Mouse (Mus musculus): Measurements from ENCODE around the gene Rprml. TPM values are rescaled to one million over a fixed set of nuclear protein-coding genes. Genes with fewer than 3 reads are reported as not detected.

Gene Rprml
- polyA plus RNA-seq, 1 experiment from 2014 or later: 0.19 TPM

DNA sequence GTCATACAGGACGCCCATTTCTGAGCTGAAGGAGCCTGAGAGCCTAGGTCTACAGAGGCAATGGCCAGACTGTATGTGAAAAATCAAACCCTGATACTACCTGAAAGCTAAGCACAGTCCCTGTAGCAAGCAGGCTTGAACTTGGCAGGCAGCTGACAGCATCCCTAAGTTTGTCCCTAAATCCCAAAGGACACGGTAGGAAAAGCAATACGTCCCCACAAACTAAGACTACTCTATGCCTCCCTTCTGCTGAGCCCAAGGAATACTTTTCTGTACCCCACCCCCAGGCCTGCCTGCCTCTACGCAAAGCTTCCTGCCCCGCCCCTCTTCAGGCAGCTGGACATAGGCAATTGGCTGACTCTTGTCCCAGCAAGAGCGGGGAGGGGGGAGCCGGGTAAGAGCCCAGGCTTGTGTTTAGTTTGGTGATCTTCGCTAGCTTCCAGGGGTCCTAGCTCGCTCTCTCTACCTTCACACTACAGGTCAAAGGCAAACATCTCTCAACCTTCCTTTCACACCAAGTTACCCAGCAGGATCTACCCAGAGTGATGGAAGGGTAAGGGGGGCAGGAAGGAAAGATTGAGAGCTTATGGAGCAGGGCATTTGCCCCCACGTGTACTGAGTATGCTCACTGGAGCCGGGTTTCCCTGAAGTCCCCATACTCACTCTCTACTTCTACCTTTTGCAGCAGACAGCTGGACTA is 1.3 kb upstream of the Rprml start:
- Histone ChIP-seq H3K27me3 (replicated peaks; ENCODE audit: insufficient read depth, low read length) (peaks cover 51% of the 10 kb centered on the region), H3K27ac (ENCODE audit: low read length) (no peak overlapping the region), H3K9me3 (ENCODE audit: low read length) (no peaks in the 10 kb centered on the region), H3K4me3 (ENCODE audit: low read depth, low read length) (no peak overlapping the region), H3K4me1 (ENCODE audit: insufficient read depth, low read depth, low read length) (no peaks in the 10 kb centered on the region), H3K36me3 (ENCODE audit: insufficient read depth, low read length) (no peaks in the 10 kb centered on the region), H3K9ac (replicated peaks; ENCODE audit: low read depth) (no peak overlapping the region), H3K4me2 (replicated peaks; ENCODE audit: low read depth, low read length) (no peak overlapping the region)
- 6% methylated on average over 11 of the region's 11 CpGs for WGBS
- TF ChIP-seq EP300 (IDR thresholded peaks at IDR 0.05): no peak
- TF ChIP-seq CTCF (IDR thresholded peaks at IDR 0.05): no peak
- DNase-seq (ENCODE audit: low spot score) (no peak), ATAC-seq (no peak)

DNA sequence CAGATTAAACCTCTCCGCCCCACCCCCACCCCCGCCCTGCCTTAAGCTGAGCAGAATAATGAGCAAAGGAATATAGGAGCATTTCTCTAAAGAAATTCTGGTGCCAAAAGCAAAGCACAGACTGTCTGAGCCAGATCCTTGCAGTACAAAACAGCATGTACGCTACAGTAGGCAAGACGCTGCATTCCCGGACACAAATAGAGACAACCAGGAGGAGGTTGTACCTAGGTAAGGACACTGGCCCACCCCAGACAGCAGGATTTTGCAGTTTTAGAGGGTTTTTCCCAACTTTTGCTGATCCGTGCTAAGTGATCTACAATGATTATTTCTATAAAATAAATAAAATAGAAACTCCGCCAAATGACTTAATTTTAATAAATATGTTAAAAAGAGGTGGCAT is 714 bp upstream of the Rprml start:
- TF ChIP-seq EP300 (IDR thresholded peaks at IDR 0.05): no peak
- TF ChIP-seq CTCF (IDR thresholded peaks at IDR 0.05): no peak
- Histone ChIP-seq H3K27me3 (replicated peaks; ENCODE audit: insufficient read depth, low read length) (peaks cover 51% of the 10 kb centered on the region), H3K4me2 (replicated peaks; ENCODE audit: low read depth, low read length) (no peak overlapping the region), H3K4me3 (ENCODE audit: low read depth, low read length) (no peak overlapping the region), H3K36me3 (ENCODE audit: insufficient read depth, low read length) (no peaks in the 10 kb centered on the region), H3K27ac (ENCODE audit: low read length) (no peak overlapping the region), H3K9ac (replicated peaks; ENCODE audit: low read depth) (no peak overlapping the region), H3K9me3 (ENCODE audit: low read length) (no peaks in the 10 kb centered on the region), H3K4me1 (ENCODE audit: insufficient read depth, low read depth, low read length) (no peaks in the 10 kb centered on the region)
- DNase-seq (ENCODE audit: low spot score) (no peak), ATAC-seq (no peak)
- 28% methylated on average over 7 of the region's 7 CpGs for WGBS

DNA sequence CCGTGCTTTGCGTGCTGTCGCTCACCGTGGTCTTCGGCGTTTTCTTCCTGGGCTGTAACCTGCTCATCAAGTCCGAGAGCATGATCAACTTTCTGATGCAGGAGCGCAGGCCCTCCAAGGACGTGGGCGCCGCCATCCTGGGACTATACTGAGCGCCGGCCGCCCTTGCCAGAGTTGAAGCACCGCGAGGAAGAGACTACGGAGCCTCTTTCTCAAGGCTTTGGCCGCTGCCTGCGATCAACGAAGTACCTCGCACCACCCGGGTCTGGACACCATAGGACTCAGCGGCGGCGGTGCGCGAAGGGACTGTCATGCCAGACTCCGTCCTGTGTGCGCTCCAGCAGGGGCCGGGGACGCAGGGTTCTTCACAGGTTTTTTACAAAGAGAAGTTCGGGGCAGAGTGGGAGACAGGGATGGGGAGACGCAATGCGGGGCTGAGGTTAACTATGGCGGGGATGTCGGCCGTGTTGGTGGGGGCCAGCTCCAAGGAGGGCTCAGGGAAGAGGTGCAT is 668 bp downstream of the Rprml start:
- Histone ChIP-seq H3K36me3 (ENCODE audit: insufficient read depth, low read length) (no peaks in the 10 kb centered on the region), H3K27ac (ENCODE audit: low read length) (no peak overlapping the region), H3K9me3 (ENCODE audit: low read length) (no peaks in the 10 kb centered on the region), H3K4me1 (ENCODE audit: insufficient read depth, low read depth, low read length) (no peaks in the 10 kb centered on the region), H3K9ac (replicated peaks; ENCODE audit: low read depth) (no peak overlapping the region), H3K27me3 (replicated peaks; ENCODE audit: insufficient read depth, low read length) (peaks cover 51% of the 10 kb centered on the region), H3K4me2 (replicated peaks; ENCODE audit: low read depth, low read length) (peak overlapping the region; percentile 48), H3K4me3 (ENCODE audit: low read depth, low read length) (peak overlapping the region; percentile 27)
- no peak for TF ChIP-seq EP300 (IDR thresholded peaks at IDR 0.05)
- TF ChIP-seq CTCF (IDR thresholded peaks at IDR 0.05): no peak
- no peak for ATAC-seq
- 1% methylated on average over 37 of the region's 37 CpGs for WGBS
- no peak for DNase-seq (ENCODE audit: low spot score)

DNA sequence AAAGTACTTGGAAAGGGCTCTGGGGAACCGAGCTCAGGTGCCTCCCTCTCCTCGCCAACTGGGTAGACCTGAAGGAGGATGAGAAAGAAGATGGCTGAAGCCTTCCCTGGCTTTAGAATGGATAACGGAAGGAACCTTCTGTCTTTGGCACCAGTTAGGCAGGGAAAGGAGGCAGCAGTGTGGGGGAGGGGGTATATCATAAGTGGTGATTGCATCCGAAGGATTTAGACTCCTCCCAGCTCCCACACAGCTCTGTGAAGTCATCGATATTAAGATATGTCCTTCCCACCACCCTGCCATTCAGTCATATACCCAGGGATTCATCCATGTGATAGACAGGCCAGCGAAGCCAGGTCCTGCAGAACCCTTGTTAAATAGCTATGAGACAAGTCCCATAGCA is 2.1 kb downstream of the Rprml start:
- no peak for TF ChIP-seq EP300 (IDR thresholded peaks at IDR 0.05)
- peaks cover 51% of the 10 kb centered on the region for H3K27me3 ChIP-seq (replicated peaks; ENCODE audit: insufficient read depth, low read length)
- no peaks in the 10 kb centered on the region for H3K36me3 ChIP-seq (ENCODE audit: insufficient read depth, low read length)
- H3K9ac ChIP-seq (replicated peaks; ENCODE audit: low read depth): no peak overlapping the region
- DNase-seq (ENCODE audit: low spot score) (no peak), ATAC-seq (no peak)
- H3K4me2 ChIP-seq (replicated peaks; ENCODE audit: low read depth, low read length): no peak overlapping the region
- no peak overlapping the region for H3K27ac ChIP-seq (ENCODE audit: low read length)
- WGBS: 75% methylated on average over 6 of the region's 6 CpGs
- H3K9me3 ChIP-seq (ENCODE audit: low read length): no peaks in the 10 kb centered on the region
- no peaks in the 10 kb centered on the region for H3K4me1 ChIP-seq (ENCODE audit: insufficient read depth, low read depth, low read length)
- no peak overlapping the region for H3K4me3 ChIP-seq (ENCODE audit: low read depth, low read length)

DNA sequence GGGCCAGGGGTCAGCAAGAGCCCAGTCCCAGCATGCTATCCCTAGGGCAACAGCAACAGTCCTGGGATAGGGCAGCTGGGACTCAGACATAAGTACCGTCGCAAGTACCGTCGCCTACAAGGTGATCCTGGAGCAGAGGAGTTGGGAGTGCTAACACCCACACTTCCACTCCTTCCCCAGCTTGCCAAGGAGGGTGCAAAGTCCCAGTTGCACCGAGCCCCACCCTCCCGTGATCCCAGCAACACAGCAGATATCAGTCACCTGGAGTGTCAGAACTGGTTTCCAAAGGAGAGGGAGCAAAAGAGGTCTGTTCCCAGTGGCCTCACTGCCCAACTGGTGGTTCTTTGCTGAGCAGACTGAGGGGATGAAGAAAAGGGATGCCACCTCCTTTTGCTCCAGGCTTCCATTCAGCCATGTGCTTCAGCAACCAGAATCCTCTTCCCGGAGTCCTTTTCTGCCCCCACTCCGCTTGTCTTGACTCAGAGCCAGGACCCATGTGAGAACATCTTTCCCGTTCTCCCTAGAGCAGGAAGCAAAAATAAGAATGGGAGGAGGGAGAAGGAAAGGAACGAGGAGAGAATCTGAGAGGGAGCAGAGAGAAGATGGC is 4.1 kb downstream of the Rprml start:
- DNase-seq (ENCODE audit: low spot score): no peak
- WGBS: 56% methylated on average over 10 of the region's 10 CpGs
- Histone ChIP-seq H3K9me3 (ENCODE audit: low read length) (no peaks in the 10 kb centered on the region), H3K4me1 (ENCODE audit: insufficient read depth, low read depth, low read length) (no peaks in the 10 kb centered on the region), H3K4me3 (ENCODE audit: low read depth, low read length) (no peak overlapping the region), H3K27me3 (replicated peaks; ENCODE audit: insufficient read depth, low read length) (peaks cover 38% of the 10 kb centered on the region), H3K36me3 (ENCODE audit: insufficient read depth, low read length) (no peaks in the 10 kb centered on the region), H3K27ac (ENCODE audit: low read length) (no peak overlapping the region), H3K4me2 (replicated peaks; ENCODE audit: low read depth, low read length) (no peak overlapping the region), H3K9ac (replicated peaks; ENCODE audit: low read depth) (no peak overlapping the region)
- ATAC-seq: no peak
- TF ChIP-seq CTCF (IDR thresholded peaks at IDR 0.05) (no peak), EP300 (IDR thresholded peaks at IDR 0.05) (no peak)

DNA sequence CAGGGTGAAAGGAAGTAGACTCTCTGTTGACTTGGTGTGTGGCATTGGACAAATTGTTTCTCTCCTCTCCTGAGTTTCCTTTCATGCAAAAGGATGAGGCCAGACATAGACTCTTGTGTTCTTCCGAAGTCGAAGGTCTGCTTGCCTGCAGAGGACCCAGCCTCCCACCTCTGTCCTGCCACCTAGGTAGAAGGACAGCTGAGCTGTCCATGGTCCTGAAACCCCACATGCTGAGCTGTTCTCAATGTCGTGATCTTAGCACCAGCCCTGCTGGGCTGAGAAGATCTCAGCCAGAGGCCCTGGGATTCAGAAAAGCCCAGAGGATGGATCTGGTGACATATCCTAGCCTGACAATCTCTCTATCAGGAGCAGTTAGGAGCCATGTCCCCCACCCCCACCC is 7.2 kb downstream of the Rprml start:
- no peaks in the 10 kb centered on the region for H3K4me1 ChIP-seq (ENCODE audit: insufficient read depth, low read depth, low read length)
- 0 out of 2 replicates have a peak, but pooled peaks have one; percentile 2 for TF ChIP-seq CTCF (IDR thresholded peaks at IDR 0.05)
- TF ChIP-seq EP300 (IDR thresholded peaks at IDR 0.05): no peak
- H3K9ac ChIP-seq (replicated peaks; ENCODE audit: low read depth): no peak overlapping the region
- no peak overlapping the region for H3K4me2 ChIP-seq (replicated peaks; ENCODE audit: low read depth, low read length)
- 4% methylated on average over 3 of the region's 3 CpGs for WGBS
- no peak overlapping the region for H3K27ac ChIP-seq (ENCODE audit: low read length)
- peak; percentile 55 for DNase-seq (ENCODE audit: low spot score)
- no peaks in the 10 kb centered on the region for H3K36me3 ChIP-seq (ENCODE audit: insufficient read depth, low read length)
- ATAC-seq: no peak
- H3K9me3 ChIP-seq (ENCODE audit: low read length): no peaks in the 10 kb centered on the region
- H3K4me3 ChIP-seq (ENCODE audit: low read depth, low read length): no peak overlapping the region
- H3K27me3 ChIP-seq (replicated peaks; ENCODE audit: insufficient read depth, low read length): 0 out of 2 replicates have a peak, but pooled peaks cover 11% of the 10 kb centered on the region
